Mouse (Mus musculus) urinary bladder, adult 2 months (tissue): ENCODE data around the gene Lrrtm4. TPM values are rescaled to one million over a fixed set of nuclear protein-coding genes. Genes with fewer than 3 reads are reported as not detected.

Experiments used
- DNase-seq: peaks from one replicate; pipeline ENCODE4 v3.0.0; 2022; ENCODE audit warnings: low spot score
- polyA plus RNA-seq: library from polyadenylated mRNA; depleted of rRNA; stranded (reverse); fragments of >200 nt; gene quantifications from 2 replicates; pipeline ENCODE4 v1.2.3, GENCODE M21; 2012; rRNA removed

Lrrtm4 gene
- 0.11 and 0.15 TPM in 2 replicates for polyA plus RNA-seq

DNA sequence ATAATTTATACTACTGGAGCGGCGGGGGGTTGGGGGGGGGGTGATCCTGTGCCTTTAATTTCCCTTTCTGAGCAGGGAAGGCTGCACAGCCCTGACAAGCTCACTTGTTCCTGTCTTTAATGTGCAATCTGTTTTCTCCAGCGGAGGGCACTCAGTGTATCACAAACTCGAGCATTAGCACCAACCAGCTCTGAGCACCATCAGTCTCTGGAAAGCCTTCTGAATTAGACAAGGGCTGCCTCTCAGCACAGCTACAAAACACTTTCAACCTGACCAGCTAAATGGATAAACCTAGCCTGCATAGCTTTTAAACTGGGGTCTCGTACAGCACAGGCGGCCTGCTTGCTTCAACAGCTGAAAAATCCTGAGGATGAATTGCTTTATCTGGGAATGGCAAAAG lies at the start of gene Lrrtm4:
Lrrtm4 (plus strand) TSS at position 113 of the 400 bp plus-strand sequence.
- no peak for DNase-seq

- DNase-seq: no peak
Observed at GRCm38 (mm10) chr6:80019189-80019860, 648 bp downstream of the Lrrtm4 start.

GRCm38 (mm10) chr6:80019861-80020230 lies 1.2 kb downstream of the Lrrtm4 start:
- DNase-seq: no peak

GRCm38 (mm10) chr6:80056849-80057248 lies 38.2 kb downstream of the Lrrtm4 start:
- DNase-seq: no peak

DNA sequence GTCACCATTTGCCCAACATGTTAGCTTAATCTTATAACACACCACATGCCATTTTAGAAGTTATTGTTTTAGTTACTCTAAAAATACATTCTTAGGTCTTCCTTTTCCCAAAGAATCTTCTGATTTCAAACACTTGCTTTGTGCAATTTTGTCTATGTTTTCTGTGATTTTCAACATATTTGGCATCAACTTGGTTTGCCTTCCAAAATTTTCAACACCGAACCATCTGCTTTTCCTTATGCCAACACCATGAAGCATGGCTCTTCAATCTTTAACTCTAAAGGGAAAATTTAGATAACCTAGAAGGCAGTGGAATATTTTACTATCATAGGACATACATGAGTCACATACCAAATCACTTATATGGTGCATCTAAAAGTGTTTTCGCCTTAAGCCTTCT lies 59.3 kb downstream of the Lrrtm4 start:
- no peak for DNase-seq

GRCm38 (mm10) chr6:80079290-80079689 lies 60.6 kb downstream of the Lrrtm4 start:
- DNase-seq: no peak

DNA sequence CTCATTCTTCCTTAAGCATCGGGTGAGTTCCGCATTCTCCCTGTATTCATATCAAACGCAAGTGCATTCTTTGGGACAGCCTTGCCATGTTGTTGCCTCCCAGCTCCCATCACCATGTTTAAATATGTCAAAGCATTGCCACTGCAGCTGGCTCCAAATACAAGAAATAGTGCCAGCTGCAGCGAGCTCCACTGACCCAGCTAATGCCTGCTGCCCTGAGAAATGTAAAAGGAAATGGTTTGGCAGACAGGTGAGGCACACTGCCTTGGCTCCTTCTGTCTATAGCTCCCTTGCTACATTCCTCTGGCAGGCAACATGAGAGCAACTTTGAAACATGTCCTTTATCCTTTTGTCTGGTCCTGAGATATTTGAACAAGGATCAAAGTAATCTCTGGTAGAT lies 76.2 kb downstream of the Lrrtm4 start:
- DNase-seq: no peak

- DNase-seq: no peak
Observed at GRCm38 (mm10) chr6:80105343-80105742, 86.7 kb downstream of the Lrrtm4 start.

GRCm38 (mm10) chr6:80105843-80106242 lies 87.2 kb downstream of the Lrrtm4 start:
- DNase-seq: no peak

- DNase-seq: no peak
Observed at GRCm38 (mm10) chr6:80126419-80126818, 107.7 kb downstream of the Lrrtm4 start.

DNA sequence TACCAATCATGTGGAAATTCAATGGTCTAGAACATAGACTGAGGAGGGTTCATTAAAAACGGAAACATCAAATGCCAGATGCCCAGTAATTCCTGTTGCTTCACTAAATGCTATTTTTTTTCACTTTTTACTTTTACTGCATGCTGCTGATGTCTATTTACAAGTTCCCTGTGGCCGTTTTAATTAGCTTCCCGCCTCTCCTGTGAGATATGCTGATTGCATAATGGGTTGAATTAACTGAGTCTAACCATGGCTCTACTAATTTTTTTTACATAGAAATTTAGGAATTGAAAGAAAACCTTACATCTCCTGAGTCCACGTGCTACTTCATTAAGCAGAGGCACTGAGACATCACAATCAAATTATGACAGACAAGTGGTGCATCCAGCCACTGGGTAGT lies 143.9 kb downstream of the Lrrtm4 start:
- DNase-seq: no peak

DNA sequence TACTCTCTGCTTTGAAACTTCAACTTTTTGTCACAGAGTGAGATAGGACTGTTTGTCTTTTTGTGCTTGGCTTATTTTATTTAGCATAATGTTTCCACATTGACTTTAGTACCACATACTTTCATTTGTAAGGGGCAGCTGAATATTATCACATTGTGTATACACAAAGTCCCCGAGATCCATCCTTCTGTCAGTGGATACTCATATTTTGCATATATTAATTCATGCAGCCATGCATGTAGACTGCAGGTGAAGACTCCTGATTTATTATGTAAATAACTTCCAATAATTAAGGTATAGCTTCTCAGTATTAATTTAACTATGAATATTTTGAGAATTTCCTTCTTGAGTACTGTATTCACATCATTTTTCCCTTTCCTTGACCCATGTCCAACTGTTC lies 163.2 kb downstream of the Lrrtm4 start:
- no peak for DNase-seq

DNA sequence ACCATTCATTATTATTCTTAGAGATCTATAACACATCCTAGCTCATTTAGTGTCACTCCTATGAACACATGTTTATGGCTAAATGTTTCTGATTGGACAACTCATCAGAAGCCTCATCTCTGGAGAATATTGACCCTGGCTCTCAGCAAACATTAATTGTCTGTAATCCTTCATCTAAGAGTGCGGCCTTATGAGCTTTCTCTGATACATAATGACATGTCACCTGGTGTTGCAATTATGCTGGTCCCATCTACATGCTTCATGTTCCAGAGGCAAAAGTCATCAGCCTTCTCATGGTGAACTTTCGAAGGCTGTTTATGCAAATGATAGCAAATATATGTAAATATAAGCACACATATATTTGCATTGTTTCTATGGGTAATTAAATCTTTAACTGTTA lies 163.7 kb downstream of the Lrrtm4 start:
- no peak for DNase-seq

DNA sequence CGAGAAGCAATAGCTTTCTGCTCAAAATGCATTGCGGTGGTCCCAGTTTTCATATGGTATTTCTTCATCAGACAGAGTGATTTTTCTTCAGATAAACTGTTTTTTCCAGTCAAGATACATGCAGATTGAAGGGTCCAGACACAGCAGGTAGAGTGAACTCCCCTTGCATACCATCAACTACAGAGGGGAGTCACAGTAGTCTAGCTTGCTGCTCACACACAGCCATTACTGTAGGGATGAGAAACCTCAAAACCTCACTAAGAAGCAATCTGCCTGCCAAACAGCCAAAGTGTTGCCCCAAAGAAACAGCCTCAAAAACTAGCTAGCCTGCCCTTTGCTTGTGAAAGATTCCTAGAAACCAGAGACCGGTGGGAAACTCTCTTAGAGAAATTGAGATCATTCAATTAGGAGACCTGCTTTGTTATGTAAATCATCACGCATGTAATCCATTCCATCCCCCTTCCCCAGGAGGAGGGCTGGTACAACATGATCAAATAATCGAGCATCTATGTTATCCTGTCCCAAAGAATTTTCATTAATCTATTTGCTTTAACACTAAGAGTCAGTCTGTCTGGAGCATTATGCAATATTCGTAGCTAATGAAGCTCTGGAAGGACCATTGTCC lies 166.9 kb downstream of the Lrrtm4 start:
- DNase-seq: no peak

DNA sequence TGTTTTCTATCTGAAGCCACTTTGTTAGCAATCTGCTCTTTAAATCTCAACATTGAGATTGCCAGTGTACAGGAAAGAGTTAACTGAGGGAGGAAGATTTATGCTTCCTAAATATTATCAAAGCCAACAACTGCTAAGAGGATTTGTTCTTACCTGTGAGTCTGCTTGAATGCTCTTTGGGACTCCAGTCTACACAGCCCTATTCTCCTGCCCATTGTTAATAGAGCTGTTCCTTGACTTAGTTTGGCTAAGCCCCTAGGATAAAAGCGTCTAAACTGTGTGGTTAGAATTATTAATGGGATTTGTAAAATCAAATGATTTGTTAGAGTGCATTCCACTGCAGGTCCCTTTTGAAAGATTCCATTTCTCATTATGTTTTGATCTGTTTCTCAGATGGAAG lies 168.1 kb downstream of the Lrrtm4 start:
- DNase-seq: no peak

DNA sequence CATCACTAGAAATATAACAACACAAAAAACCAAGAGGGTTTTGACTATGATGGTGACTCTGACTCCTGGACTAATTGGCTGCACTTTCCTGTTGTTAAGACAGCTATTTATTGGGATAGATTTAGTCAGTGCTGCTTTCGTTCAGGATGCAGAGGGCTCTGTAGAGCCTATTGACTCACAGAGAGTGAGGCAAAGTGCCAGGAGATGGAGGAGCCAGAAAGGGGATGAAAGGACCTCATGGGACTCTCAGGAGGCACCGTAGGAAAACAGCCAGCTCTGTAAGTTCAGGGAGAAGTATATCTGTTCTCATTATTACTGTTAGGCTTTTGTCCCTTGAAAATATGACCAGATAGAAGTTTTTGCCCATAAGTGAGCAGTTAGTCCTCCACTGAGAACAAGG lies 190.8 kb downstream of the Lrrtm4 start:
- no peak for DNase-seq

DNA sequence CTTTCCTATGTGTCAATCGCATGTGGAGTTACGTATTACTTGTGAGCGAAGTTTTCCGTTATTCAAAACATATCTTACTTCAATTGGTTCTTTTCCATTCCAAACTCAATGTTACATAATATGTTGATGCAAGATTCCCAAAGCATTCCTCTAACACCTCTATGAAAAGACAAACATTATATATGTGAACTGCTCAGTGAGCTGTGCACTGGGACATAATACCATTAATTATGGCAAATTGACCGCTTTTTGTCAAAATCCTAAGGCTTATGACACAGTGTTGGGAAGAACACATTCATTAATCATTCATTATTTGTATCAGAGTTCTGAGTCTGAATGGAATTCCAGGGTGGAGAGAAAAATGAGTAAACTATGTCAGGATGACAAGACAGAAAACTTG lies 191.6 kb downstream of the Lrrtm4 start:
- DNase-seq: no peak

GRCm38 (mm10) chr6:80261595-80261994 lies 242.9 kb downstream of the Lrrtm4 start:
- DNase-seq: no peak

DNA sequence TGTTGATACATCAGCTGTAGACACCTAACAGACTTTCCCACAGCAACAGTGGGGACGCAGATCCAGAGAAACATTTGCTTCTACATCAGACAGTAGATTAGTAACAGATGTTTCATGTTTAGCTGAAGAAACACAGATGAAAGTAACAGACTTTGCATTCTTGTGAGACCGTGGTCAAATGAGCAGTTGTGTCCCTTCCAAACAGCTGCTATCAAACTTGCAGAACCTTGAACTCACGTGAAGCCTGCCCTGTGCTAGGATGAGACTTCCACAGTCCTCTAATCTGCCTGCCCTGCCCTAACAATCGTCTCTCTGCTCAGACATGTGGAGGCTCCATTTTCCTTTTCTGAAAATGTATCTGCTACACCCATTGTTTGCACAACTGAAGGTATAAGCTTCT lies 245.3 kb downstream of the Lrrtm4 start:
- no peak for DNase-seq

DNA sequence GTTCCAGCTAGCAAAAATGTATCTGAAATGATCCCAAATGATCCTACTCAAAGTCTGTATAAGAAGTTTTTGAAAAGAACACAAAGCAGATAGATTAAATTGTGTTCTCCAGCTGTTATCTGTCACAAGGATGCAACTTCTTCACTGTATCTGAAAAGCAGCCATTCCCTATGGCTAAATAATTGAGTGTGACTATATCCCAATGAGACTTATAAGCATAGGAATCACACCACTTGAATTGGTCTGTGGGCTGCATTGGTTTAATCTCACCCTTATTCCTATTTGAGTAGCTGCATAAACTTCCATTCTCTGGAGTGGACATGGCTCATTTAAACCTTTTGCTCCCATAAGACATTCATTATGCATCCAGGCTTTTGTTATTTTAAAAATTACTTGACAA lies 245.9 kb downstream of the Lrrtm4 start:
- DNase-seq: no peak

DNA sequence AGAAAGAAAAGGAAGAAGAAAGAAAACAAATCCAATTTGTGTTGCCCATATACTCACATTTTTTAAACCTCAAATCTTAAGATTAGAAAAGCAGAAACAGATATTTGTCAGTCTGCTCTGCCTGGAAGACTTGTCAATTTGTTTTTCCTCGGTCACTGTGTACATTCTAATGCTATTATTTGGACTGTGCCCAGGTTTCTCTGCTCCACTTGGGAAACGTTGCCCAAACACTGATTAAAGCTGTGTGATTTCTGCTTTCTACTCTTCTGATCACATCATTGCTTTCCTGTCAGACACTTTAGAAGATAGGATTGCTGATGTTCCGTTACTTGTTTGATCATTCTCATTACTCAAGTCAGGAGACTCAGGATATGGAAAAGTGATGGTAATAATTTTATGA lies 247.1 kb downstream of the Lrrtm4 start:
- DNase-seq: no peak

DNA sequence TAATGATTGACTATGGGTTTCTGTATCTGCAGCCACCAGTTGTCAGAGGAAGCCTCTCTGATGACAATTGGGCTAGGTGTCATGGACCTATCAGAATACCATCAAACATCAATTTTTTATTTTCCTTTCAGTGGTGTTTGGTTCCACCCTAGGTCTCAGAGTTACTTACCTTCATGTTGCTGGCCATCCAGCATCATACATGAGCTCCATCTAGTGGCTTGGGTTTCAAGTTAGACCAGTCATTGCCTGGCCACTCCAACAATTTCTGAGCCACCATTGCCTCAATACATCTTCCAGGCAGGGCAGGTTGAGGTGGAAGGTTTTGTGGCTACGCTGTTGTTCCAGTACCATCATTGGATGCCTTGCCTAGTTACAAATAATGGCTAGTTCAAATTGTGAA lies 268.3 kb downstream of the Lrrtm4 start:
- no peak for DNase-seq

GRCm38 (mm10) chr6:80301871-80302270 lies 283.2 kb downstream of the Lrrtm4 start:
- no peak for DNase-seq

GRCm38 (mm10) chr6:80303568-80303967 lies 284.9 kb downstream of the Lrrtm4 start:
- DNase-seq: no peak
